In genomic region chr2:128284822-128285421, GRCm38 (mm10) we compare ENCODE assay signal across 8 mouse cellular contexts.
A peak's percentile ranks its signal among the peaks of the same experiment; 100 is the strongest.
DNase-seq lines count a peak whose midpoint lies in the region; ATAC-seq lines count a peak whose summit lies in the region.

No protein-coding gene starts in this region.

- peak; percentile 58; the same call in 1 of the 2 replicates for ATAC-seq in frontal cortex, adult (ENCODE audit: low TSS enrichment)
- ATAC-seq in stomach, embryonic 15.5 days (ENCODE audit: insufficient read depth, low FRiP score, low read depth): peak; percentile 79

- no peak overlapping the region for H3K27ac ChIP-seq in stomach, embryonic 15.5 days

- no peak overlapping the region for H3K4me3 ChIP-seq in stomach, embryonic 15.5 days (replicated peaks)

- no peak overlapping the region for H3K4me2 ChIP-seq in stomach, embryonic 15.5 days

- H3K36me3 ChIP-seq in stomach, embryonic 15.5 days: no peaks in the 10 kb centered on the region

- 53% methylated on average over 7 of the region's 7 CpGs for WGBS in stomach, embryonic 15.5 days

- peak; percentile 64 for DNase-seq in 416B (ENCODE audit: low read depth)
- DNase-seq in adrenal gland, postnatal 25 days: peak; percentile 92
- peak; percentile 83 for DNase-seq in heart, postnatal 25 days (ENCODE audit: low spot score)
- DNase-seq in layer of hippocampus, postnatal 36 days: peak; percentile 41 to 56
- DNase-seq in lung, postnatal 4 days: peak; percentile 90 to 92
- no peak for DNase-seq in yolk sac, embryonic 10.5 days (ENCODE audit: low spot score)

- H3K9me3 ChIP-seq in stomach, embryonic 15.5 days: no peaks in the 10 kb centered on the region

- H3K4me1 ChIP-seq in stomach, embryonic 15.5 days: 0 out of 2 replicates have a peak, but pooled peaks cover 6% of the 10 kb centered on the region

- H3K27me3 ChIP-seq in stomach, embryonic 15.5 days (replicated peaks): no peaks in the 10 kb centered on the region

- no peak overlapping the region for H3K9ac ChIP-seq in stomach, embryonic 15.5 days

- intact Hi-C loops in heart, postnatal 25 days (cut with DNase I): no loop called here
